Mouse (Mus musculus): ENCODE data around the gene Hsp90ab1.

The Hsp90ab1 gene

GRCm38 (mm10) chr17:45596631-45597396 is 23.7 kb upstream of the Hsp90ab1 start:
- DNase-seq (ENCODE audit: low read depth, low spot score): peak; percentile 94

- peak; percentile 48 for DNase-seq (ENCODE audit: low read depth, low spot score)
Measured at GRCm38 (mm10) chr17:45595736-45596390, 22.8 kb upstream of the Hsp90ab1 start.

DNA sequence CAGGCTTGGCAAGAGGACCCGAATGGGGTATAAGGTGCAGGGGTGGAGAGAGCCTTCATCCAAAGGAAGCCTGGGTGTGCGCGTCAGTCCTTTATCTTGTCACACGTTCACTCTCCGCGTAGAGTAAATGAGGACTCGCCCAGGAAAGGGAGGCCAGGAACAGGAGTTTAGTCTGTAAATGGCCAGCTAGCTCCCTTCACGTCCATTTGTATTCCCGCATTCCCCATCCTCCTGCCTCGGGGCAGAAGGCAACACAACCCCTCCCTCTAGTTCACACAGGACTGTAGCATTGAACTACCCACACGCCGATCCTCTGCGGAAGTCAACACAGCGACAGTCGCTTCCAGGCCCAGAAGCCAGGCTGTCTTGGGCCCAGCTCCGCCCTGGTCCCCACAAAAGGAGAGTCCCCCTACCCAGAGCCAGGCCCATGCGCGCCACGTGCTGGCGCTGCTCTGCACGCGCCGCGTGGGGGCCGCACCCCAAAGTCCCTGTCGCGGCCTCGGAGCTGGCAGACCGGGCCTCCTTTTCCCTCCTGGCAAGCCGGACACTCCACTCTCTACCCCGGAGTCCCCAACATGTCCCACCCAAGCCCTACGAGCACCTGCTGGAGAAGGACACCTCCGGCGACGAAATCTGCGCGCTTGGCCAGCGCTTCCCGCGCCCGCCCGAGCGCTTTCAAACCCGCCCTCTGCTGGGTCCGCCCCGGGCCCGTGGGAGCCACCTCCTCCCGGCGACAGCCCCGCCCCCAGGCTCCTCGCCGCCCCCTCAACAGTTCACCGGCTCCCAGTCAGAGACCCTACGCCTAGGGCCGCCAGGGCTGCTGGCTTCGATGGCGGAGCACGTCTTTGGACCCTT is 22.0 kb upstream of the Hsp90ab1 start:
- peak; percentile 49 for DNase-seq (ENCODE audit: low read depth, low spot score)

DNA sequence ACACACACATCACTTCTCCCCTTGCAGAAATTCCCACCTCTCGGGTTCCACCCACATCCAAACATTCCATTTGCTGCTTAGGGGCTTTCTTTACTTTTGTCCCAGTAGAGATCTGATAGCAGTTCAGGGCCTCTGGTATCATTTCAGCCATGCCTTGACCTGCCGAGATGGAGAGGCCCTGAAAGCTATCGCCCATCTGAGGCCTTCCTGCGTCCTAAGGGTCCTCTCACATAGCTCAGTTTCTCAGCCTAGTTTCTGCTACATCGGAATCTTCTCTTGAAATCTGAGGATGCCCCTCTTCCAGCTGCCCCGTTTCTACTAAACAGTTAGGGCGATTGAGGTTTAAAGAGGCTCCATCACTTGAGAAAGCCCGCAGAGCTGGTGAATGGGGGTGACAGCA is 21.1 kb upstream of the Hsp90ab1 start:
- no peak for DNase-seq (ENCODE audit: low read depth, low spot score)

- no peak for DNase-seq (ENCODE audit: low read depth, low spot score)
Measured at GRCm38 (mm10) chr17:45593479-45593878, 20.4 kb upstream of the Hsp90ab1 start.

DNA sequence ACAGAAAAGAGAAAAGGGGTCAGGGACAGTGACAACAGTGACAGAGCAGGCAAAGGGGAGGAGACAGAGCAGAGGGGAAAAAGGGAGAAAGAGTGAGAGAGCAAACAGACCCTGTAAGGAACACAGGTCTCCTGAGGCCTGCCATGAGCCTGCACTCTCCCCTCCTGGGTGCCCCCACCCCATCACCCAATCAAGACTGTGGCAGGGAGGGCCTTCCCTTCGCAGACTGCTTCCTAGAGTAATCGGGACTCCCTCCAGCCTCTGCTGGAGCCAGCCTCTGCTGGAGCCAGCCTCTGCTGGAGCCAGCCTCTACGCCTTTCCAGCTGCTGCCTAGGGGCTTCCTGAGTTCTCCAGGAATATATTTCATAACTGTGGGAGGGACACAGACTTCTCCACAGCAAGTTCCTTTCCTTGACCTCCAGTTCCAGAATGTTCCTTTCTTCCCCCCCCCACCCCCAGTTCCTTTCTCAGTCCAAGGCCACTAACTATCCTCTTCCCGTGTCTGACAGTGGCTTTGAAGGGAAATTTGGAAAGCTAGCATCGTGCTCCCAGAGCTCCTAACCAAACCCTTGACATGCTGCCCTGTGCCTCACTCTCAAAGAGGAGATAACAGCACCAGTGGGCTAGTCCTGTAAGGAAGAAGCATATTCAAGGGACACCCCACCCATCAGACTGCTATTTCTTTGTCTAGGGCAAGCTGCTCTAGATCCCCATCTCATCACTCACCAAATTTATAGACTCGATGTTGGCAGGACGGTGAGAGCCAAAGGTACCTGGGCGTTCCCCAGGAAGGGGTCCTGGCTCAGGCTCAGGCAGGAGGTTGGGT is 19.7 kb upstream of the Hsp90ab1 start:
- no peak for DNase-seq (ENCODE audit: low read depth, low spot score)

DNA sequence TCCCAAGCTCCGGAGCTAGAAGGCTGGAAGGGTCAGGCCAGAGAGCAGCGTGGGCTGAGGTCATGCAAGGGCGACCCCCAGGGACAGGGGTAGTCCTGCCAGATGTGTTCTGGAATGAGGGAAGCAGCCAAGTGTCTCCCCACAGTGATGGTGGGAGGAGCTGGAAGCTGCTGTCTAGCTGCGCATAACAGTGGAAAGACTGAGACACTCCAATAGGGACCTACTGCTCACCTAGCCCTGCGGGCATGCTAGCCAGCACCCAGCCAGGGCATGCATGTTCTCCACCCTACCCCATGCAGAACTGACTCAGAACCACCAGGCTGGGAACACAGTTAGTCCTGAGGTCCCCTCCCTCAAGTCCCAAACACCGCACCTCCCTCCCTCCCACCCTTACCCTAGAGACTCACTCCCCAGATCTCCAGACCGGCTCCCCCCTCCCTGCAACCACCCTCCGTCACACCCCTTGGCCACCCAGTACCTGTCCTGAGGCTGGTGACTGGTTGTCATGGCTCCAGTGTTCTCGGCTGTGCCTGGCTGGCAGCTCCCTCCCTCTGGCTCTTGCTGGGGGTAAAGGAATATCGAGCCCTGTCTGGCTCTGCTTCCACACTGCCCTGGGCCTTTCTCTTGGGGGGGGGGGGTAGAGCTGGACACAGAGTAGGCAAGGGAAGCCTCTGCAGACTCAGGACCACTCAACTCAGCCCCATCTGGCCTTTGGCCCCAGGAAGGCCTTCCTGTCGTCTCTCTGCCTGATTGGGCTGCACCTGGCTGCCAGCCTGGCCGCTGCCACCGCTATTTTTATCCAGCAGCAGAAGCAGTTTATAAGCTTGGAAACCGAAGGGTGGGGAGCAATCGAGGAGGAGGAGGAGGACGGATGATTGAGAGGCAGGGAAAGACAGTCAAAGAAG is 18.9 kb upstream of the Hsp90ab1 start:
- DNase-seq (ENCODE audit: low read depth, low spot score): no peak

DNA sequence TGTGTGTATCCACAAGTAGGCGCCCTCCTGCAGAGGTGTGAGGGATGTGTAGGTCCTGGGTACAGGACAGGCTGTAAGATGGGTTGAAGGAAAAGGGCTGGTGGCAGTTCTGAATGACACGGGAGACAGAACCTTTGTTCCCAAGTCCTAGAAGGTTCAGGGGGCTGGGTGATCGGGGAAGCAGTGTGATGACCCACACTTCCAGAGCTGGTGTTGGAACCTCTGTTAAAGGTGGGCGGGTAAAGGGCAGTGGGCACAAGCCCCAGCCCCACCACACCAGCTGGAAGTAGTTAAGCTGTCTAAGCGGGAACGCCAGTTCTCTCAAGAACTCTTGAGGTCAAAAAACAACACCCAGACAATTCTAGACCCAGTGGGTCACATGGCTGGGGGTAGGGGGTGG is 17.3 kb upstream of the Hsp90ab1 start:
- DNase-seq (ENCODE audit: low read depth, low spot score): no peak

- DNase-seq (ENCODE audit: low read depth, low spot score): no peak
Measured at GRCm38 (mm10) chr17:45589844-45590243, 16.8 kb upstream of the Hsp90ab1 start.

GRCm38 (mm10) chr17:45589236-45589635 is 16.2 kb upstream of the Hsp90ab1 start:
- DNase-seq (ENCODE audit: low read depth, low spot score): no peak

- DNase-seq (ENCODE audit: low read depth, low spot score): no peak
Measured at GRCm38 (mm10) chr17:45588370-45588769, 15.3 kb upstream of the Hsp90ab1 start.

DNA sequence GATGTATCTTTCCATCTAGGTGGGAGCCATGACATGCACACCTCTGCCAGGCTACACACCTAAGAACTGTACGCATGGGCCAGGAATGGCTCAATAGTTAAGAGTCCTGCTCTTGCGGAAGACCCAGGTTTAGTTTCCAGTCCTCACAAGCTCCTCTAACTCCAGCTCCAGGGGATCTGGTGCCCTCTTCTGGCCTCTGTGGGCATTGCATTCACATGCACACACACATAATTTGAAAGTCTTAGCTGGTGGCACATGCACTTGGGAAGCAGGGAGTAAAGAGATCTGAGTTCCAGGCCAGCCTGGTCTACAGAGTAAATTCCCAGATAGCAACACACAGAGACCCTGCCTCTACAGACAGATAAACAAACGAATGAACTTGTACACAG is 13.4 kb upstream of the Hsp90ab1 start:
- peak; percentile 53 for DNase-seq (ENCODE audit: low read depth, low spot score)

DNA sequence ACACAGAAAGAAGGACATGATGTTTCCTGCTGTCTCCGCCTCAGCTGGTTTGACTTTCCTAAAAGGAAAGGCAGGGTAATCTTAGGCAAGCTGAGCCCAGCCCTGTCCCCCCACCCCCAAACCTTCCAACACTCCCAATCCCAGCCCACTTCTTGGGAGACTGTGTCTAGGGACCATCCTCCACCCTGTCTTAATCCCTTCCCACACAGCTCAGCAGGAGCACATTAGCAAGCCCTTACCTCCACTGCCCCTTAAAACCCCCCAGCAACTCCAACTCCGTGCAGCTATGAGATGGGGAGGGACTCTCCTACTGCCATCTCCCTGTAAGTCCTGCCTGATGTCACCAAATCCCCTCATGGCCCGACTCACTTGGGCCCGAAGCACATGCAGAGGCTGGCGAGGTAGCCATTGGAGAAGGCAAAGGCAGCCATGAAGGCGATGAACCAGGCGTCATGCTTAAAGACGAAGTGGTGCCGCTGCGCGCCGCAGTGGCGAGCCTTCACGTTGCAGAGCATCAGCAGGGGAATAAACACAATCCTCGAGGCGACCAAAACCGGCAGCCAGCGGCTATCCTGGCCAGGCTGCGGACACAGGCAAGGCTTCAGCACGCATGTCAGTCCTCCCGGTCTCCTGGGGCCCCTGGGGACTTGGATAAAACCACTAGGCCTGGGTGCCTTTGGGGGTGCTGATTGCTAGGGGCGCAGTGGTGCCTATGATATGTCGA is 12.8 kb upstream of the Hsp90ab1 start:
- no peak for DNase-seq (ENCODE audit: low read depth, low spot score)

GRCm38 (mm10) chr17:45584939-45585678 is 12.0 kb upstream of the Hsp90ab1 start:
- peak; percentile 85 for DNase-seq (ENCODE audit: low read depth, low spot score)

DNA sequence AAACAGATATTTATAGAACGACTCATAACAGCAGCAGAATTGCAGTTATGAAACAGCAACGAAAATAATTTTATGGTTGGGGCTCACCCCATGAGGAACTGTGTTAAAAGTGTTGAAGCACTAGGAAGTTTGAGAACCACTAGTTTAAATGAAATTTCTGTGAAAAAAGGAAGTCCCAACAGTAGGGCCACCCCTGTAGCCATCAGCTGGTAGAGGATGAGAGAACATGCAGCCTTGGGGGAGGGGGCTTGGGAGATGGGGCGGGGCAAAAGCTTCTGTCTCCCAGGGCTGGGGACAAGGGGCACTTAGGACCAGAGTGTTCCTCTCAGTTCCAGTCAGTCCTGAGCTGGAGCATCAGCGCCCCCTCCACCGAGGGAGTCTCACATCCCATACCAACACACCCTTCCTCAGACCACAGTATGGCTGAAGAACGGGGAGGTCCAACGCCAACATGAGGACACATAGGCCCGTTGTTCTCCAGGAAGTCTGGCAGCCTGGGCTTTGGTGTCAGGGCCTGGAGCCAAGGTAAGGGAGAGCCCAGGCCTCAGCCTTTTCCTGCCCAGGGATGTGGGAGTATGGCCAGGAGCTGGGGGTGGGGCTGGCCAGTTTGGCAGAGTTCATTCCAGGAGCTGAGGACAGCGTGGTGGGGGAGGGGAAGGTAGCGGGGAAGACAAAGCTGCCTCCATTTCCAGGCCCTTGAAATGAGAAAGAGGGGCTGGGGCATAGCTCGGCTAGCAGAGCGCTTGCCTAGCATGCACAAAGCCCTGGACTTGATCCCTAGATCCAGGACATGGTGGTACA is 11.2 kb upstream of the Hsp90ab1 start:
- peak; percentile 92 for DNase-seq (ENCODE audit: low read depth, low spot score)

GRCm38 (mm10) chr17:45582715-45583355 is 9.8 kb upstream of the Hsp90ab1 start:
- no peak for DNase-seq (ENCODE audit: low read depth, low spot score)

DNA sequence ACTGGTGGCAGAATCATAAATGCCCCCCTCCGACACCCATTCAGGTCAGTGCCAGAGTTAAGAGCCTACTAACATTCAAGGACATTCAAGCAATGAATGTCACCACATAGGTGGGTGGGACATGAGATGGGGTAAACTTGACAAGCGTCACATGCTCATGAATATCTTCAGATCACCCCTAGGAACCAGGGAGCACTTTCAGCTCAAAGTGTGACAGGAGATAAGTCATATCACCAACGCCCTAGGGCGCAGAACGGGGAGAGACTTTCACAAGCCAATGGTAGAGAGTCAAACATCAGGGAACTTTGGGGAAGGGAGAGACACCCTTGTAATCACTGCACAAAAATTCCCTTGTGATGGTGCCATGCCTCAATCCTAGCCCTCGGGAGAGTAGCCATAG is 9.1 kb upstream of the Hsp90ab1 start:
- DNase-seq (ENCODE audit: low read depth, low spot score): no peak

DNA sequence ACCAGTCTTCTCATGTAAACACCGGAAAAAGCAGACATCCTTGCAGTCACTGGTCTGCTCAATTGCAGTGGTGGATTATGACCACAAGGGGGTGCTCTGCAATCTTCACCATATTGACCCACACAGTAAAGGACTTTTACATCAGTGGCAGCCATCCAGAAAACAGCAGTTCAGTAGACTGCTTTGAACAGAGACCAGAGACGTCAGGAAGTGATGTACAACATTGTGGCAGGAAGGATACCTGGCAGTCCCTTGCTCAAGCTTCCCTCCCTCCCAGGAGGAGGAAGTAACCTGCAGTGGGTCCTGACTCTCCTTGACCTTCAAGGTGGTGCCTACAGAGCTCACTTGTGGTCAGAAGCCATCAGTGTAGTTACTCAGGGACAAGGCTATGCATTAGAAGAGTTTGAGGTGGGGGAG is 8.5 kb upstream of the Hsp90ab1 start:
- DNase-seq (ENCODE audit: low read depth, low spot score): peak; percentile 95
